Mouse (Mus musculus): ENCODE results near the gene Rftn2. TPM values are rescaled to one million over a fixed set of nuclear protein-coding genes. Genes with fewer than 3 reads are reported as not detected.
A peak's percentile ranks its signal among the peaks of the same experiment; 100 is the strongest.

The Rftn2 gene
- total RNA-seq, 1 experiment, result 0.40 TPM

GRCm38 (mm10) chr1:55133173-55133572 is 93.4 kb downstream of the Rftn2 start:
- no peaks in the 10 kb centered on the region for H3K9me3 ChIP-seq (ENCODE audit: control insufficient read depth, insufficient read depth, low read depth, low read length)
- DNase-seq (ENCODE audit: low read depth, low spot score), result no peak
- no peak overlapping the region for H3K27ac ChIP-seq (ENCODE audit: insufficient read depth, low read depth, low read length, poor library complexity, severe bottlenecking)
- peaks cover 6 to 10% of the 10 kb centered on the region in 2 experiments for H3K4me1 ChIP-seq (ENCODE audit: control insufficient read depth in 2 of 2, insufficient read depth in 2 of 2, low read length in 2 of 2, poor library complexity in 1 of 2)
- in situ Hi-C loops (cut with MboI; ENCODE audit: low sequenced_read_pairs in 2 of 2, unreplicated experiment in 2 of 2), result no loop called here
- no peaks in the 10 kb centered on the region for H3K36me3 ChIP-seq (ENCODE audit: control insufficient read depth, insufficient read depth, low read length, poor library complexity, severe bottlenecking)
- H3K4me3 ChIP-seq (ENCODE audit: insufficient read depth in 1 of 2, low read depth in 1 of 2, low read length in 2 of 2, poor library complexity in 1 of 2, severe bottlenecking in 1 of 2), result no peak overlapping the region
- TF ChIP-seq MAFK (IDR thresholded peaks at IDR 0.05; ENCODE audit: insufficient read depth, low read depth, low read length) (no peak), ZC3H11A (IDR thresholded peaks at IDR 0.05; ENCODE audit: borderline replicate concordance, low read depth, low read length) (no peak), HCFC1 (IDR thresholded peaks at IDR 0.05; ENCODE audit: borderline replicate concordance, insufficient read depth, low read length) (no peak), CHD2 (IDR thresholded peaks at IDR 0.05; ENCODE audit: low read depth, low read length) (no peak), ZNF384 (IDR thresholded peaks at IDR 0.05; ENCODE audit: low read depth, low read length) (no peak)
- H3K9ac ChIP-seq (ENCODE audit: insufficient read depth, low read depth, low read length, poor library complexity, severe bottlenecking), result no peak overlapping the region

- no peak for TF ChIP-seq HCFC1 (IDR thresholded peaks at IDR 0.05; ENCODE audit: borderline replicate concordance, insufficient read depth, low read length)
- TF ChIP-seq MAFK (IDR thresholded peaks at IDR 0.05; ENCODE audit: insufficient read depth, low read depth, low read length), result no peak
- TF ChIP-seq ZNF384 (IDR thresholded peaks at IDR 0.05; ENCODE audit: low read depth, low read length), result no peak
- no peak for TF ChIP-seq CHD2 (IDR thresholded peaks at IDR 0.05; ENCODE audit: low read depth, low read length)
- no peak for TF ChIP-seq ZC3H11A (IDR thresholded peaks at IDR 0.05; ENCODE audit: borderline replicate concordance, low read depth, low read length)
- Histone ChIP-seq H3K4me3 (ENCODE audit: insufficient read depth in 1 of 2, low read depth in 1 of 2, low read length in 2 of 2, poor library complexity in 1 of 2, severe bottlenecking in 1 of 2) (peak overlapping the region; percentile 87 to 96), H3K27ac (ENCODE audit: insufficient read depth, low read depth, low read length, poor library complexity, severe bottlenecking) (peak overlapping the region; percentile 56; the same call in 1 of the 2 replicates), H3K36me3 (ENCODE audit: control insufficient read depth, insufficient read depth, low read length, poor library complexity, severe bottlenecking) (no peaks in the 10 kb centered on the region), H3K9me3 (ENCODE audit: control insufficient read depth, insufficient read depth, low read depth, low read length) (no peaks in the 10 kb centered on the region), H3K9ac (ENCODE audit: insufficient read depth, low read depth, low read length, poor library complexity, severe bottlenecking) (peak overlapping the region; percentile 46; the same call in 1 of the 2 replicates), H3K4me1 (ENCODE audit: control insufficient read depth in 2 of 2, insufficient read depth in 2 of 2, low read length in 2 of 2, poor library complexity in 1 of 2) (peaks cover 8 to 10% of the 10 kb centered on the region in 2 experiments)
- no peak for DNase-seq (ENCODE audit: low read depth, low spot score)
- in situ Hi-C loops (cut with MboI; ENCODE audit: low sequenced_read_pairs in 2 of 2, unreplicated experiment in 2 of 2), result no loop called here
Measured at GRCm38 (mm10) chr1:55132308-55132707, 94.3 kb downstream of the Rftn2 start.

GRCm38 (mm10) chr1:55131424-55132014 is 95.1 kb downstream of the Rftn2 start:
- peak overlapping the region; percentile 98 for H3K9ac ChIP-seq (ENCODE audit: insufficient read depth, low read depth, low read length, poor library complexity, severe bottlenecking)
- DNase-seq (ENCODE audit: low read depth, low spot score), result peak; percentile 19
- no peaks in the 10 kb centered on the region for H3K36me3 ChIP-seq (ENCODE audit: control insufficient read depth, insufficient read depth, low read length, poor library complexity, severe bottlenecking)
- peak overlapping the region; percentile 98 for H3K27ac ChIP-seq (ENCODE audit: insufficient read depth, low read depth, low read length, poor library complexity, severe bottlenecking)
- TF ChIP-seq ZC3H11A (IDR thresholded peaks at IDR 0.05; ENCODE audit: borderline replicate concordance, low read depth, low read length) (no peak), HCFC1 (IDR thresholded peaks at IDR 0.05; ENCODE audit: borderline replicate concordance, insufficient read depth, low read length) (0 out of 2 replicates have a peak, but pooled peaks have one; percentile 6)
- H3K9me3 ChIP-seq (ENCODE audit: control insufficient read depth, insufficient read depth, low read depth, low read length), result no peaks in the 10 kb centered on the region
- H3K4me3 ChIP-seq (ENCODE audit: insufficient read depth in 1 of 2, low read depth in 1 of 2, low read length in 2 of 2, poor library complexity in 1 of 2, severe bottlenecking in 1 of 2), result peak overlapping the region; percentile 87 to 96
- peaks cover 8 to 10% of the 10 kb centered on the region in 2 experiments for H3K4me1 ChIP-seq (ENCODE audit: control insufficient read depth in 2 of 2, insufficient read depth in 2 of 2, low read length in 2 of 2, poor library complexity in 1 of 2)
- in situ Hi-C loops (cut with MboI; ENCODE audit: low sequenced_read_pairs in 2 of 2, unreplicated experiment in 2 of 2), result no loop called here

GRCm38 (mm10) chr1:55130943-55131401 is 95.6 kb downstream of the Rftn2 start, which contains the start of gene Mob4:
Gene Mob4, plus strand, starts transcription at chr1:55131231.
- H3K9me3 ChIP-seq (ENCODE audit: control insufficient read depth, insufficient read depth, low read depth, low read length), result no peaks in the 10 kb centered on the region
- in situ Hi-C loops (cut with MboI; ENCODE audit: low sequenced_read_pairs in 2 of 2, unreplicated experiment in 2 of 2), result no loop called here
- H3K36me3 ChIP-seq (ENCODE audit: control insufficient read depth, insufficient read depth, low read length, poor library complexity, severe bottlenecking), result no peaks in the 10 kb centered on the region
- peak within 1 kb of the TSS; percentile 98 for H3K9ac ChIP-seq (ENCODE audit: insufficient read depth, low read depth, low read length, poor library complexity, severe bottlenecking)
- peak within 1 kb of the TSS; percentile 98 for H3K27ac ChIP-seq (ENCODE audit: insufficient read depth, low read depth, low read length, poor library complexity, severe bottlenecking)
- peaks cover 8 to 10% of the 10 kb centered on the region in 2 experiments for H3K4me1 ChIP-seq (ENCODE audit: control insufficient read depth in 2 of 2, insufficient read depth in 2 of 2, low read length in 2 of 2, poor library complexity in 1 of 2)
- TF ChIP-seq MAFK (IDR thresholded peaks at IDR 0.05; ENCODE audit: insufficient read depth, low read depth, low read length) (no peak), ZC3H11A (IDR thresholded peaks at IDR 0.05; ENCODE audit: borderline replicate concordance, low read depth, low read length) (0 out of 2 replicates have a peak, but pooled peaks have one; percentile 12), HCFC1 (IDR thresholded peaks at IDR 0.05; ENCODE audit: borderline replicate concordance, insufficient read depth, low read length) (peak; percentile 66; the same call in 1 of the 2 replicates), ZNF384 (IDR thresholded peaks at IDR 0.05; ENCODE audit: low read depth, low read length) (no peak), CHD2 (IDR thresholded peaks at IDR 0.05; ENCODE audit: low read depth, low read length) (no peak)
- H3K4me3 ChIP-seq (ENCODE audit: insufficient read depth in 1 of 2, low read depth in 1 of 2, low read length in 2 of 2, poor library complexity in 1 of 2, severe bottlenecking in 1 of 2), result peak within 1 kb of the TSS; percentile 87 to 96
- DNase-seq (ENCODE audit: low read depth, low spot score), result peak; percentile 76

Measured in ES-E14 (cell line).